Mouse (Mus musculus): ENCODE measurements around the gene Syk.

GRCm38 (mm10) chr13:52618592-52618991 is 35.6 kb downstream of the Syk start:
- TF ChIP-seq CTCF (IDR thresholded peaks at IDR 0.05; ENCODE audit: low read depth, low read length): no peak
- TF ChIP-seq GATA1 (IDR thresholded peaks at IDR 0.05; ENCODE audit: borderline replicate concordance, low read length): no peak
- no peak for TF ChIP-seq GATA2 (IDR thresholded peaks at IDR 0.05; ENCODE audit: borderline replicate concordance, low read depth, low read length)
- TF ChIP-seq TAL1 (conservative IDR thresholded peaks at IDR 0.05; ENCODE audit: low read depth, low read length): no peak
- TF ChIP-seq POLR2AphosphoS5 (IDR thresholded peaks at IDR 0.05; ENCODE audit: insufficient replicate concordance, low read depth, low read length): no peak
